Mouse (Mus musculus) CH12.LX (cell line): ENCODE measurements around the gene 4921509C19Rik.

ENCODE experiments used
- GABPA ChIP-seq: IDR thresholded peaks from 2 replicates; pipeline ENCODE4 v1.6.1; 2012; ENCODE audit warnings: low read depth, low read length, improper control_type of control experiment, inconsistent platforms; ENCODE audit not compliant: insufficient replicate concordance
- TCF12 ChIP-seq: IDR thresholded peaks from 2 replicates; pipeline ENCODE4 v1.6.1; 2014; ENCODE audit warnings: low read depth, mild to moderate bottlenecking, inconsistent platforms, low read length, improper control_type of control experiment
- UBTF ChIP-seq: IDR thresholded peaks from 2 replicates; pipeline ENCODE4 v1.6.1; 2012; ENCODE audit warnings: low read depth, mild to moderate bottlenecking, inconsistent platforms, low read length, improper control_type of control experiment, moderate library complexity
- USF1 ChIP-seq: IDR thresholded peaks from 2 replicates; pipeline ENCODE4 v1.6.1; 2014; ENCODE audit warnings: low read depth, mild to moderate bottlenecking, inconsistent platforms, low read length, improper control_type of control experiment
- USF2 ChIP-seq: conservative IDR thresholded peaks from 2 replicates; pipeline ENCODE4 v1.6.1; 2011; ENCODE audit warnings: low read depth, low read length, improper control_type of control experiment
- ZNF384 ChIP-seq: IDR thresholded peaks from 2 replicates; pipeline ENCODE4 v1.6.1; 2012; ENCODE audit warnings: low read depth, low read length, improper control_type of control experiment, inconsistent platforms

GRCm38 (mm10) chr2:151494035-151494803 lies 18.3 kb upstream of the 4921509C19Rik start, which contains the start of gene Nsfl1c:
- TF ChIP-seq GABPA (no peak; the same call in 1 of the 2 replicates), ZNF384 (no peak), USF2 (no peak), UBTF (peak; percentile 81; the same call in 1 of the 2 replicates), USF1 (no peak), TCF12 (peak; percentile 97)
